Mouse (Mus musculus): ENCODE results near the gene Dpep1. TPM values are rescaled to one million over a fixed set of nuclear protein-coding genes. Genes with fewer than 3 reads are reported as not detected.

Dpep1 gene
- polyA plus RNA-seq (2016; fragmentation: Nextera tagmentation; extraction: Ambion mirVana), result 0.35 and 0.36 TPM in 2 replicates

DNA sequence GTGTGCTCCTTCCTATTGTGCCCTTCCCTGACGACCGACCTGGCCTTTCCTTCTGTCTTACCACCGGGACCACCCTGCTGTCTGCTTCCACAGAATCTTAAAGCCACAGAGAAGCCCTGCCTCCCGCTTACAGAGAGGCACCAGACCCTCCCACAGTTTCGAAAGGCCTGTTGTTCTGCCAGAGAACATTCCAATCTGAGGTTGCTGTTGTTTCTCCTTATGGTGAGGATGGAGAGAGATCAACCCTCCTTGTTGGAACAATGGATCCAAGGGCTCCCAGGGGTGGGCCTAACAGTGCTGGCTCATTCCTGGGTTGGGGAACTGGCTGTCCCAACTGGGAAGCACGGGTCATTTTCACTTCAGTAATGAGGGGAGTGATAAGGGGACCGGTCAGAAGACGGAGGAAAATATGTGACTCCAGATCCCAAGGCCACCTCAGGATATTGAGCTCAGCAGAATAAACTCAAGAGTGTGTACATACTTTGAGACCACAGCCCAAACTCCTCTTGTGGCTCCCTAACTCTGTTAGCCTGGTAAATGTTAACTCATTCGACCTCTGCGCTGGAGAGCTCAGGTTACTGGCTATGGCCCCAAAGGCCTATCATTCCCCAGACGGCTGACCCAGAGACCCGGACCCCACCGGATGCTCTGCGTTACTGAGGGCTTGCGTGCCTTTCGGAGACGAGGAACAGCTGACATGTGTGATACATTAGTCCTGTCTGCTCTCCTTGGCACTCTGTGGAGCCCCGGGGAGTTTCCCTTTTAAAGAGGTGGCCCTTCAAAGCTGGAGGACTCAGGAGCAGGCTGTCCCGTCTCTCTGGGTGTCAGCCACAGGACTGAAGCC, at the start of gene Dpep1:
Gene Dpep1 (plus strand): TSS at position 677 of the 844 bp plus-strand sequence.
- Histone ChIP-seq H3K9me3 (replicated peaks) (no peaks in the 10 kb centered on the region), H3K36me3 (no peaks in the 10 kb centered on the region), H3K4me1 (peaks cover 3% of the 10 kb centered on the region), H3K4me3 (no peak within 1 kb of the TSS), H3K4me2 (replicated peaks) (no peak within 1 kb of the TSS), H3K27me3 (no peaks in the 10 kb centered on the region), H3K9ac (no peak within 1 kb of the TSS), H3K27ac (no peak within 1 kb of the TSS)
- 36% methylated on average over 19 of the region's 19 CpGs for WGBS
- ATAC-seq (ENCODE audit: low FRiP score), result no peak

- ATAC-seq (ENCODE audit: low FRiP score), result no peak
- H3K4me1 ChIP-seq, result peaks cover 25% of the 10 kb centered on the region
- no peak overlapping the region for H3K4me2 ChIP-seq (replicated peaks)
- 83% methylated on average over 9 of the region's 9 CpGs for WGBS
- no peak overlapping the region for H3K4me3 ChIP-seq
- H3K36me3 ChIP-seq, result no peaks in the 10 kb centered on the region
- H3K9me3 ChIP-seq (replicated peaks), result no peaks in the 10 kb centered on the region
- peaks cover 3% of the 10 kb centered on the region; the same call in 1 of the 2 replicates for H3K27me3 ChIP-seq
- H3K27ac ChIP-seq, result no peak overlapping the region
- no peak overlapping the region for H3K9ac ChIP-seq
These were observed 49.8 kb upstream of the Dpep1 start for GRCm38 (mm10) chr8:123136287-123136686.

- H3K36me3 ChIP-seq, result no peaks in the 10 kb centered on the region
- H3K4me3 ChIP-seq, result no peak overlapping the region
- H3K9me3 ChIP-seq (replicated peaks), result no peaks in the 10 kb centered on the region
- peaks cover 25% of the 10 kb centered on the region for H3K4me1 ChIP-seq
- H3K4me2 ChIP-seq (replicated peaks), result no peak overlapping the region
- WGBS, result 17% methylated on average over 2 of the region's 2 CpGs
- peaks cover 3% of the 10 kb centered on the region; the same call in 1 of the 2 replicates for H3K27me3 ChIP-seq
- H3K27ac ChIP-seq, result peak overlapping the region; percentile 60; the same call in 1 of the 2 replicates
- peak overlapping the region; percentile 38; the same call in 1 of the 2 replicates for H3K9ac ChIP-seq
- ATAC-seq (ENCODE audit: low FRiP score), result peak; percentile 81
These were observed 48.4 kb upstream of the Dpep1 start for GRCm38 (mm10) chr8:123137645-123138077.

DNA sequence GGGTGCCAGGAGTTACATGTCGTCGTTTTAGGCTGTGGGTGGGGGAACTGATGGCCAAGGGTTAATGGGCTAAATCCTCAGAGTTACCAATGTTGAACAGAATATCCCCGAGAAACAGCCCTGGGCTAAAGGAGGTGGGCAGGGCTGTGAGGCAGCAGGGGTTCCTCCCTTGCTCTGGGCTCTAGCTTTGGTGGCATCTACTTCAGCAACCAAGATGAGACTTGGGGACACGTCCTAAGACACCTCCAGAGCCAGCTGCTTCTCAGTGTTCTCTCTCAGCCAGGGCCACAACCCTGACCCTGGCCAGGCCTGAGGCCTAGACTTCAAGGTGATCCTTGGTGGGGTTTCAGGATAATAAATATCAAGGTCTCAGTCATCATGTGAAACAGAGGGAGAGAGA, 47.3 kb upstream of the Dpep1 start:
- H3K27ac ChIP-seq, result no peak overlapping the region
- H3K9me3 ChIP-seq (replicated peaks), result no peaks in the 10 kb centered on the region
- H3K9ac ChIP-seq, result no peak overlapping the region
- H3K36me3 ChIP-seq, result no peaks in the 10 kb centered on the region
- no peak overlapping the region for H3K4me2 ChIP-seq (replicated peaks)
- H3K4me3 ChIP-seq, result no peak overlapping the region
- H3K27me3 ChIP-seq, result peaks cover 3% of the 10 kb centered on the region; the same call in 1 of the 2 replicates
- H3K4me1 ChIP-seq, result peaks cover 25% of the 10 kb centered on the region
- 65% methylated on average over 4 of the region's 4 CpGs for WGBS
- no peak for ATAC-seq (ENCODE audit: low FRiP score)

DNA sequence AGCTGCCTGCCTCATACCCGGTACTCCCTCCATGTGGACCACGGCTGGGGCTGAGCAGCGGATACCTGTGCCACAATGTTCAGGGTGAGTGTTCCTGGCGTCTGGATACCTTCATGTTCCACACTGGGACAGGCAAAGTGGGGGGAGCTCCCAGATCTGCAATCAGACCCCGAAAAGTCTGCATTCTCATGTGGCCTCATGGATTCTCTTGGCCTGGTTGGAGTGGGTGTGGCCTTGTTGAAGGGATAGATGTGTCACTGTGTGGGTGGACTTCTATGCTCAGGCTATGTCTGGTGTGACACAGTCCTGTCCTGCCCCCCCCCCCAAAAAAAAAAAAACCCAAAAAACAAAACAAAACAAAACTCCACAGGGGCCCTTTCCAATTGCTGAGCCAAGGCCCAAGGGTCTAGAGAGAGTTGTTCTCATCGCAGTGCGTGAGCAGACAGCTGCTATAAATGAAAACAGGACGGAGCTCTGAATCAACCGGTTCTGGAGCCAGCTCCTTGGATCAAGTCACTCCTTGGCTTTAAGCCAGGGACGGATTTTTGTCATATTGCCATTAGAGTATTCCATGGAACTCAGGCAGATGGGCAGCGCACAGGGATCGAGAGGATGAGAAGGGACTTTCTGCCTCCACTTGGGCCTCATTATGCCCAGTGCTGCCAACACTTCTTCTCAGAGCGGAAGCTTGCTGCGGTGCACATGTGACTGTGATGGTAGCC, 44.1 kb upstream of the Dpep1 start:
- no peak for ATAC-seq (ENCODE audit: low FRiP score)
- no peaks in the 10 kb centered on the region; the same call in 1 of the 2 replicates for H3K27me3 ChIP-seq
- H3K4me2 ChIP-seq (replicated peaks), result no peak overlapping the region
- no peaks in the 10 kb centered on the region for H3K9me3 ChIP-seq (replicated peaks)
- 86% methylated on average over 14 of the region's 14 CpGs for whole genome bisulfite sequencing
- H3K4me3 ChIP-seq, result no peak overlapping the region
- peaks cover 10% of the 10 kb centered on the region for H3K4me1 ChIP-seq
- H3K36me3 ChIP-seq, result no peaks in the 10 kb centered on the region
- no peak overlapping the region for H3K9ac ChIP-seq
- H3K27ac ChIP-seq, result no peak overlapping the region

- H3K36me3 ChIP-seq, result no peaks in the 10 kb centered on the region
- H3K27me3 ChIP-seq, result no peaks in the 10 kb centered on the region
- no peak overlapping the region for H3K4me3 ChIP-seq
- H3K9ac ChIP-seq, result no peak overlapping the region
- H3K4me2 ChIP-seq (replicated peaks), result no peak overlapping the region
- H3K9me3 ChIP-seq (replicated peaks), result no peaks in the 10 kb centered on the region
- H3K4me1 ChIP-seq, result no peaks in the 10 kb centered on the region
- no peak for ATAC-seq (ENCODE audit: low FRiP score)
- 58% methylated on average over 6 of the region's 6 CpGs for WGBS
- H3K27ac ChIP-seq, result no peak overlapping the region
These were observed 40.8 kb upstream of the Dpep1 start for GRCm38 (mm10) chr8:123145279-123145678.

GRCm38 (mm10) chr8:123146390-123146789, 39.7 kb upstream of the Dpep1 start:
- H3K27me3 ChIP-seq, result no peaks in the 10 kb centered on the region
- no peaks in the 10 kb centered on the region for H3K4me1 ChIP-seq
- H3K36me3 ChIP-seq, result no peaks in the 10 kb centered on the region
- no peak overlapping the region for H3K9ac ChIP-seq
- ATAC-seq (ENCODE audit: low FRiP score), result no peak
- H3K9me3 ChIP-seq (replicated peaks), result no peaks in the 10 kb centered on the region
- 83% methylated on average over 7 of the region's 7 CpGs for WGBS
- H3K4me3 ChIP-seq, result no peak overlapping the region
- H3K27ac ChIP-seq, result no peak overlapping the region
- no peak overlapping the region for H3K4me2 ChIP-seq (replicated peaks)

DNA sequence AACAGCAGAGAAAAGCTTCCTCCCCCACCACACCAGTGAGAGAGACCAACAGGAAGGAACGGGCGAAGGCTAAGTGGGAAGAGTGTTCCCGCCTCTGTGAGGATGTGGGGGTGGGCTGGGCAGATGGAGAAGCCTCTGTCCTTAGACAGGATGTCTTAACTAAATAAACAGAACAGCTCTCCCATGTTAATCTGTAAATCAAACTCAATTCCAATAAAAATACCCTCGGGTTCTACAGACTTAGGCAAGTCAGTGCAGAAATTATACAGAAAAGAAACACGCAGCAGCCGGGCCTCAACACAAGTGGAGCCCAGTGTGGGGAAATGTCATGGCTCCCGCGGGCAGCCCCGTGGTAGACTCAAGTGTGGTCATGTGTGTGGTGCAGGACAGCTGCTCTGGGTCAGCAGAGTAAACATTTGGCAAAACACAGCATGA, 35.3 kb upstream of the Dpep1 start:
- H3K4me1 ChIP-seq, result no peaks in the 10 kb centered on the region
- no peak for ATAC-seq (ENCODE audit: low FRiP score)
- H3K9me3 ChIP-seq (replicated peaks), result no peaks in the 10 kb centered on the region
- no peaks in the 10 kb centered on the region for H3K36me3 ChIP-seq
- H3K27me3 ChIP-seq, result no peaks in the 10 kb centered on the region
- H3K27ac ChIP-seq, result no peak overlapping the region
- 71% methylated on average over 9 of the region's 9 CpGs for WGBS
- no peak overlapping the region for H3K4me3 ChIP-seq
- no peak overlapping the region for H3K4me2 ChIP-seq (replicated peaks)
- no peak overlapping the region for H3K9ac ChIP-seq

DNA sequence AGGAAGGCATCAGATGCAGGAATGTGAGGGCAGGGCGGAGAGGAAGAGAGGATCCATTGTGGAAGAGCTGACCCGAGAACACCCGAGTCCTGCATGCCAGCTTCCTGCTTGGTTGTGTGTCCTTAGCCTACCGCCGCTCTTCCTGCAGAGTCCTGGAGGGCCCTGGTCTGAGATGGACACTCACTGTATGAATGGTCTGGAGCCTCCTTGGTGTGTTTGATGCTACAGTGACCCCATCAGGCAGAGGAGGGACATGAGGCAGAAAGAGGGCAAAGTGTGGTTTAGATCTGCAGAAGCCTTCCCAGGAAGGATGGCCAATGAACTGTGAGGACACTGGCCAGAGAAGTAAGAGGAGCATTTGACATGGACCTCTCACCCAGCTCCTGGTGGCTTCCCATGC, 30.9 kb upstream of the Dpep1 start:
- H3K4me1 ChIP-seq, result peaks cover 8% of the 10 kb centered on the region; the same call in 1 of the 2 replicates
- 75% methylated on average over 5 of the region's 5 CpGs for WGBS
- H3K9ac ChIP-seq, result no peak overlapping the region
- no peak overlapping the region for H3K4me2 ChIP-seq (replicated peaks)
- H3K9me3 ChIP-seq (replicated peaks), result no peaks in the 10 kb centered on the region
- no peak for ATAC-seq (ENCODE audit: low FRiP score)
- no peak overlapping the region for H3K27ac ChIP-seq
- no peaks in the 10 kb centered on the region for H3K27me3 ChIP-seq
- H3K4me3 ChIP-seq, result no peak overlapping the region
- no peaks in the 10 kb centered on the region for H3K36me3 ChIP-seq

DNA sequence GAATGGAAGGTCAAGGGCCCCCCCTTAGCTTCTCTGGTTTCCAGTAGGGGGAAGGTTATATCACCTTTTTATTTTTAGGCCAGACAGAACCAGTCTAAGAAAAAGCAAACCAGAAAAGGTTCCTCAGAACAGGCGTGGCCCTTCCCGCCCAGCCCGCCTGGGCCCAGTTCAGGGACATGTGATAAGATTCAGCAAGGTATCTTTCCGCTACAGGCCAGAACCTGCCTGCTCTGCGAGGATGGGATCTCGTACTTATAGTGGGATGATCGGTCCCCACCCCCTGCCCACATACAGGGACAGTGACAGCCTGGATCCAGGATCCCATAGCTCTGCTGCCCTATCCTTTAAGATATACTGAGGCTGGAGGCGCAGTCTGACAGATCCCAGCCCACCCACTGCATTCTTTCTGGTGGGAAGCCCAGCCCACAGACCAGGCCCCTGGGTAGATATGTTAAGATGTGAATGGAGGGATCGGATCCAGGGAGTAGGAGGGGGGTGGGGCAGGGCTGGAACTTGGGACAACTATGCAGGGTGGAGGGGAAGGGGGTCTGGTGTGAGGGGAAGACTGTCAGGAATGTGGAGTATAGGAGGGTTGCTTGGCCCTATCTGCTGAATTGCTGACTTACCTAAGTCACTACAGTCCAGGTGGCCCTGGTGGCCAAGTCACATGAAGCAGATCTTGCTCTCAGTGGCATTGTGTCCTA, 29.8 kb upstream of the Dpep1 start:
- H3K4me1 ChIP-seq, result peaks cover 8% of the 10 kb centered on the region; the same call in 1 of the 2 replicates
- H3K36me3 ChIP-seq, result no peaks in the 10 kb centered on the region
- no peak overlapping the region for H3K27ac ChIP-seq
- no peak overlapping the region for H3K4me2 ChIP-seq (replicated peaks)
- no peaks in the 10 kb centered on the region for H3K27me3 ChIP-seq
- H3K4me3 ChIP-seq, result no peak overlapping the region
- no peaks in the 10 kb centered on the region for H3K9me3 ChIP-seq (replicated peaks)
- ATAC-seq (ENCODE audit: low FRiP score), result no peak
- no peak overlapping the region for H3K9ac ChIP-seq
- 84% methylated on average over 9 of the region's 9 CpGs for WGBS

DNA sequence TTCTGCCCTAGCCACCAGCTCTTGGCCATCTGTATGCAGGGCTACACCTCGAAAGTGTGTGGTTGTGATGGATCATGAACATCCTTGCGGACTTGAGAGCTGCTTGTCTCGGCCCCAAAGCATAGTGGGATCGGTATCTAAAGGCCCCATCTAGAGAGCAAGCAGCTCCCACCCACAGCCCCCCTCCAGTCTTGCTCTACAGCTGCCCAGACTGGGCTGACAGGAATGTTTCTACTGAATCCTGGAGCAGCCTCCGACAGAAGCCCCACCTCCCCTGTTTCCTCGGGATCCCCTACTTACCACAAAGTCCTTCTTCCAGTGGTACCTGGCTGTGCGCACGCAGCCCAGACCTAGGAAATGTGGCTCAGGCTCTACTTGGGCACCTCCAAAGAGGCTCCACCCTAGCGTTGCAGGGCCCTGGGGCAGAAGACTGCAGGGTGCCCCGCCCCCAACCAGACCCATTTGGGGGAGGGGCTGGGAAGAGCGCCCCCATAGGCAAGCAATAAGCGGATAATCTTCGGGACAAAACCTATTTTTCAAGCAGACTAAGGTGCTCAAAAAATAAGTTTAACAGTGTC, 28.1 kb upstream of the Dpep1 start, which contains the start of gene Sult5a1:
Gene Sult5a1 (minus strand): TSS at position 428 of the 578 bp plus-strand sequence.
- H3K27ac ChIP-seq, result no peak within 1 kb of the TSS
- no peaks in the 10 kb centered on the region for H3K9me3 ChIP-seq (replicated peaks)
- 0 out of 2 replicates have a peak within 1 kb of the TSS, but pooled peaks have one; percentile 7 for H3K4me3 ChIP-seq
- H3K27me3 ChIP-seq, result no peaks in the 10 kb centered on the region
- 0 out of 2 replicates have a peak within 1 kb of the TSS, but pooled peaks have one; percentile 2 for H3K9ac ChIP-seq
- no peaks in the 10 kb centered on the region for H3K36me3 ChIP-seq
- peaks cover 8% of the 10 kb centered on the region; the same call in 1 of the 2 replicates for H3K4me1 ChIP-seq
- ATAC-seq (ENCODE audit: low FRiP score), result no peak
- peak within 1 kb of the TSS; percentile 34 for H3K4me2 ChIP-seq (replicated peaks)
- 35% methylated on average over 13 of the region's 13 CpGs for WGBS

Data from hindbrain, embryonic 12.5 days (tissue).